Comparison of ENCODE assay signal across 25 mouse cellular contexts in genomic region chr8:116616369-116616768, GRCm38 (mm10).
"Had no signal": no experiment of that assay in that cellular context is flagged by ENCODE, and none has a peak within 500 bp of the region (broad histone marks: within the 10 kb centered on the region; RNA-seq: fewer than 3 reads in every experiment).

No protein-coding gene starts in this region.

- DNase-seq: gastrocnemius, adult 2 months; gastrocnemius, postnatal 10 days; gastrocnemius, postnatal 25 days; heart, adult 2 months; heart, postnatal 10 days; heart, postnatal 4 days; kidney, adult 18-20 months; kidney, adult 8-10 months; kidney, postnatal 10 days; kidney, postnatal 25 days; kidney, postnatal 4 days; left cerebral cortex, postnatal 4 days had no signal

- H3K4me2 ChIP-seq: heart, embryonic 11.5 days; hindbrain, embryonic 12.5 days; hindbrain, embryonic 14.5 days; intestine, embryonic 15.5 days; limb, embryonic 13.5 days; limb, embryonic 15.5 days; liver, embryonic 12.5 days had no signal

- H3K36me3 ChIP-seq: hindbrain, embryonic 10.5 days; hindbrain, embryonic 12.5 days; intestine, embryonic 15.5 days; limb, embryonic 13.5 days; limb, embryonic 15.5 days; liver, embryonic 12.5 days had no signal

- H3K9me3 ChIP-seq: hindbrain, embryonic 10.5 days; hindbrain, embryonic 12.5 days; intestine, embryonic 15.5 days; limb, embryonic 13.5 days; limb, embryonic 15.5 days; liver, embryonic 12.5 days had no signal

- ATAC-seq: hindbrain, embryonic 16.5 days; inflammation-experienced regulatory T-cells, adult 6 months; intestine, embryonic 15.5 days; intestine, postnatal 0 days; liver, embryonic 12.5 days had no signal

- H3K4me3 ChIP-seq: gastrocnemius, adult 2 months; heart, adult 2 months; hindbrain, embryonic 10.5 days; hindbrain, embryonic 12.5 days; intestine, embryonic 15.5 days; layer of hippocampus, adult 2 months; left cerebral cortex, adult 2 months; limb, embryonic 13.5 days; limb, embryonic 15.5 days; liver, embryonic 12.5 days had no signal

- H3K4me1 ChIP-seq: intestine, embryonic 15.5 days; limb, embryonic 15.5 days had no signal

- H3K27me3 ChIP-seq: hindbrain, embryonic 12.5 days; intestine, embryonic 15.5 days; limb, embryonic 13.5 days; limb, embryonic 15.5 days; liver, embryonic 12.5 days had no signal

- H3K9ac ChIP-seq: hindbrain, embryonic 12.5 days; hindbrain, embryonic 14.5 days; intestine, embryonic 15.5 days; limb, embryonic 13.5 days; limb, embryonic 15.5 days; liver, embryonic 12.5 days had no signal

- H3K27ac ChIP-seq: gastrocnemius, adult 2 months; heart, adult 2 months; hindbrain, embryonic 10.5 days; hindbrain, embryonic 12.5 days; hindbrain, embryonic 14.5 days; intestine, embryonic 15.5 days; layer of hippocampus, adult 2 months; left cerebral cortex, adult 2 months; limb, embryonic 13.5 days; limb, embryonic 15.5 days; liver, embryonic 12.5 days had no signal
